Mouse (Mus musculus) neural tube, embryonic 12.5 days (tissue): Measurements from ENCODE around the gene Klkb1. TPM values are rescaled to one million over a fixed set of nuclear protein-coding genes. Genes with fewer than 3 reads are reported as not detected.

Experiments
- ATAC-seq: fragments of 200-750 bp; cut with Nextera tagmentation; 2 replicates; pipeline ENCODE4 v1.8.0; 2017; ENCODE audit warnings: low read depth, mild to moderate bottlenecking, moderate TSS enrichment, moderate library complexity; ENCODE audit not compliant: low FRiP score
- H3K27ac ChIP-seq: fragments of 300-500 bp; sonication (generic); 2 replicates; pipeline ENCODE4 v1.5.1; 2016
- H3K27me3 ChIP-seq: fragments of 300-500 bp; sonication (generic); replicated peaks from 2 replicates; pipeline ENCODE4 v1.6.1; 2016; ENCODE audit warnings: mild to moderate bottlenecking
- H3K36me3 ChIP-seq: fragments of 300-500 bp; sonication (generic); 2 replicates; pipeline ENCODE4 v1.6.1; 2016; ENCODE audit warnings: mild to moderate bottlenecking
- H3K4me1 ChIP-seq: fragments of 300-500 bp; sonication (generic); 2 replicates; pipeline ENCODE4 v1.6.1; 2016
- H3K4me2 ChIP-seq: fragments of 300-500 bp; sonication (generic); replicated peaks from 2 replicates; pipeline ENCODE4 v1.6.1; 2016; ENCODE audit warnings: mild to moderate bottlenecking
- H3K4me3 ChIP-seq: fragments of 300-500 bp; sonication (generic); 2 replicates; pipeline ENCODE4 v1.5.1; 2016
- H3K9ac ChIP-seq: fragments of 300-500 bp; sonication (generic); 2 replicates; pipeline ENCODE4 v1.6.1; 2016; ENCODE audit warnings: mild to moderate bottlenecking
- H3K9me3 ChIP-seq: fragments of 300-500 bp; sonication (generic); 2 replicates; pipeline ENCODE4 v1.6.1; 2016; ENCODE audit warnings: mild to moderate bottlenecking
- WGBS: fragments of 180-500 bp; shearing (Covaris S2); methylation state at CpG from one replicate; pipeline ENCODE4 v1.1.7; 2016; 5-methylcytosine and 5-hydroxymethylcytosine counted together
- polyA plus RNA-seq: library from polyadenylated mRNA; unstranded; fragments of >200 nt; fragmentation: Nextera tagmentation; extraction: Ambion mirVana; gene quantifications from 2 replicates; pipeline ENCODE4 v1.2.1, GENCODE M21; 2016

Klkb1 gene
- polyA plus RNA-seq, 1 experiment from 2014 or later, result not detected

DNA sequence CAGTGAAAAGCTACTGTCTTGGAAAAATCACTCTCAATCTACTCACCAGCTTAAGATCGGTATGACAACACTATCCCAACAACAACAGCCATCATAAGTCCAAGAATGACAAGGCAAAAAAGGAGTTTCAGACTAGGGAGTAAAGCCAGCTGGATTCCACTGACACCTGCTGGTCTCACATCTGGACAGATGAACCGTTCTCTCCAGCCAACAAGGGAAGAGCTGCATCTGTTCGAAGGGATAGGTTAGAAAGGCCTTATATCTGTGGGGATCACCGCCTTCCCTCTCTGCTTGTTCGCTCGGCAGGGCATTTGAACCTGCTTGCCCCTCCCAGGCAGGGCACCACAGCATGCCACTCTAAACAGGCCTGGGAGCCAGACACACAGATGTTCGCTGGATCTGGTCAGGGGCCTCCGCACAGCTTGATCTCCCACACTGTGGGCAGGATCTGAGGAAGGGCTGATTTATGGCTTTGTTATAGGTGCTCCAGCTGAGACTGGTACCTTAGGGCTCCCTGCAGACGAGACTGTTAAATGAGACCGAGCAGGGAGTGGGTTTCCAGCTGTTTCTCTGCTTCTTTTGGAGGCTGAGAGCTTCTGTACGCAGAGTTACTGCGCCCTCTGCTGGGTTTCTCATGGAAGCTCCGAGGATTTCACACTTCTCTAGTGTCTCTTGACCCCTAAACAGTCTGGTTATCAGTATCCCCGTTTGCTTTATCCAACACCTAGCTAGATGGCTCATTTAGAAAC lies 58.3 kb downstream of the Klkb1 start:
- Histone ChIP-seq H3K4me2 (peak overlapping the region; percentile 52), H3K27me3 (no peaks in the 10 kb centered on the region), H3K27ac (no peak overlapping the region), H3K9me3 (no peaks in the 10 kb centered on the region), H3K4me3 (no peak overlapping the region), H3K36me3 (no peaks in the 10 kb centered on the region), H3K9ac (no peak overlapping the region), H3K4me1 (0 out of 2 replicates have a peak, but pooled peaks cover 5% of the 10 kb centered on the region)
- peak; percentile 84 for ATAC-seq
- WGBS, result 21% methylated on average over 14 of the region's 14 CpGs

- ATAC-seq, result no peak
- no peak overlapping the region for H3K4me3 ChIP-seq
- H3K9ac ChIP-seq, result no peak overlapping the region
- no peak overlapping the region for H3K4me2 ChIP-seq
- 0 out of 2 replicates have a peak, but pooled peaks cover 5% of the 10 kb centered on the region for H3K4me1 ChIP-seq
- 87% methylated on average over 6 of the region's 6 CpGs for WGBS
- no peaks in the 10 kb centered on the region for H3K9me3 ChIP-seq
- no peak overlapping the region for H3K27ac ChIP-seq
- H3K36me3 ChIP-seq, result no peaks in the 10 kb centered on the region
- H3K27me3 ChIP-seq, result no peaks in the 10 kb centered on the region
Observed at GRCm38 (mm10) chr8:45235228-45235627, 59.4 kb downstream of the Klkb1 start.

GRCm38 (mm10) chr8:45233256-45233655 lies 61.4 kb downstream of the Klkb1 start:
- 52% methylated on average over 3 of the region's 3 CpGs for WGBS
- no peaks in the 10 kb centered on the region for H3K36me3 ChIP-seq
- H3K4me2 ChIP-seq, result no peak overlapping the region
- H3K9ac ChIP-seq, result no peak overlapping the region
- H3K27me3 ChIP-seq, result no peaks in the 10 kb centered on the region
- 0 out of 2 replicates have a peak, but pooled peaks cover 5% of the 10 kb centered on the region for H3K4me1 ChIP-seq
- no peak for ATAC-seq
- no peaks in the 10 kb centered on the region for H3K9me3 ChIP-seq
- no peak overlapping the region for H3K27ac ChIP-seq
- no peak overlapping the region for H3K4me3 ChIP-seq

Other genes starting within 250 kb of the Klkb1 start
- 0.41 and 0.56 TPM in 2 replicates for gene Mtnr1a, start 225.7 kb downstream of the Klkb1 start, polyA plus RNA-seq
- not detected in 2 replicates for gene F11, start 32.8 kb downstream of the Klkb1 start, polyA plus RNA-seq
- not detected in 2 replicates for gene Gm45753, start 13.6 kb upstream of the Klkb1 start, polyA plus RNA-seq
- gene Cyp4v3, start 38.4 kb upstream of the Klkb1 start, polyA plus RNA-seq, result 0.98 and 1.2 TPM in 2 replicates
- 9.0 and 9.3 TPM in 2 replicates for gene Fam149a, start 87.4 kb upstream of the Klkb1 start, polyA plus RNA-seq
- 0.80 and 1.2 TPM in 2 replicates for gene Tlr3, start 116.2 kb upstream of the Klkb1 start, polyA plus RNA-seq
- gene Sorbs2, start 212.9 kb upstream of the Klkb1 start, polyA plus RNA-seq, result 50.0 and 55.8 TPM in 2 replicates